Mouse (Mus musculus) regulatory T cell (primary cell): ENCODE measurements around the gene Tnrc6b.
"Not testable (repeated sequence)": the region's sequence is repeated elsewhere in the genome, so short reads cannot be mapped to it uniquely, and the experiment has no call there.

Experiments used
- in situ Hi-C: fragments of 300-600 bp; cut with MboI, MseI; formaldehyde crosslinking; loops from one replicate; pipeline ENCODE4 v1.15.1; 2025; ENCODE audit warnings: high pct_unique_total_duplicates

Tnrc6b gene

DNA sequence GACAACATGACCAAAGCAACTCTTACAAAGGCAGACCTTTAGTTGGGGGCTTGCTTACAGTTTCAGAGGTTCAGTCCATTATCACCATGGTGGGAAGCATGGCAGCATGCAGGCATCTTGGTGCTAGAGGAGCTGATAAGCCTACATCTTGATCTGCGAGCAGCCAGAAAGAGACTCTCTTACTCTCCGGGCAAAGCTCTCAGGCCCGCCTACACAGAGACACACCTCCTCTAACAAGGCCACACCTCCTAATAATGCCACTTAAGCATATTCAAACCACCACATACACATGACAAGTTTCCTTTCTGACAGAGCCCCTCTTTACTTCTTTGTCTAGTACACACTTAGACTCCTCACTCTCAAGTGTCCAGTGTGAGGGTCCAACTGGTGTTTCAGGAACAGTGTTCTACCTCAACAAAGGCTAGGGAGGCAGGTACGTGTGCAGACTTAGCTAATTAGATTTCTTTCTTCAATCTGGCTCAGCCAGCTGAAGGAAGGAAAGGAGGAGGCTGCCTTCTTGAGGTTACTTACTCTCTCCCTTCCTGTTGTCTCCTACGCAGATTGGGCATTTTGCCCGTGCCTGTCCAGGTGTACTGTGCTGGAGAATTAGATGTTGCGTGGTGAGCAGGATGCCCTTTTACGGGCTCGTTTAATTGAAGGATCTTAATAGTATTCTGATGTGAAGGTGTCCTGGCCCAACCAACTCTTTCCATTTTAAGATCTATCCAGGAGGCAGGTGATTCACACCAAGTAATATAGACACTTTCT lies 128.7 kb downstream of the Tnrc6b start:
- in situ Hi-C loops = no loop called here

DNA sequence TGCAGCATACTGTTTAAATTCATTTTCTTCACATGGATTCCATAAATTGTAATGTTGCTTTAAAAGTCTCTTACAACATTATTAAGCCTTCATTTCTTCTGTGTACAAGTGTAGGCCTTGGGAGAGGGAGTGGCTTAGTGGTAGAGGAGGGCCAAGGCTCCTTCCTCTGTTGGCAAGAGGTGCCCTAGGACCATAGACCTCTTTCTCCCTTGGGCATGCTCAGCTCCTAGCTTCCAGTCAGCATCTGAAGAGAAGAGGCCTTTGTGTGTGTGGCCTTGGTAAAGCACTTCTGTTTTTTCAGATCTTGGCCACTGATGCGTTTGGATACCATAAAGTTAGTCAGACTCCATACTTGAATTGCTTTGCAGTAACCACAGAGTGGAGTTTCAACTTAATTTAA lies 133.1 kb downstream of the Tnrc6b start:
- in situ Hi-C loops = no loop called here

DNA sequence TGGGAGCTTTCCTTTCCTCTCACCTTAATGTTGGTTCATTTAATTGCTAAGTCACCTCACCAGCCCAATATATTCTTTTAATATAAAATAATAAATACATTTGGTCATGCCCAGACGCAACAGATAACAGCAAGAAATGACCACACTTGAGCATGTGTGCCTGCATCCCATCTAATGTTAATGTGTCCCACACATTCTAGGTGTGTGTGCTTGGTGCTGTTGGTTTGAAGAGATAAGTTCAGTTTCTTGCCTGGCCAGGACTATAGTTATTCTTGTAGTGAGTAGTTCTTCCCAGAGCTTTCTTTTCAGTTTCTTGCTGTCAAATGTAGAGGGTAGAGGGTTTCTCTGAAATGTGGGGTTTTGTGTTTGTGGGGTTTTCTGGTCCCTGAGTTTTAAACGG lies 133.8 kb downstream of the Tnrc6b start:
- in situ Hi-C loops = no loop called here

DNA sequence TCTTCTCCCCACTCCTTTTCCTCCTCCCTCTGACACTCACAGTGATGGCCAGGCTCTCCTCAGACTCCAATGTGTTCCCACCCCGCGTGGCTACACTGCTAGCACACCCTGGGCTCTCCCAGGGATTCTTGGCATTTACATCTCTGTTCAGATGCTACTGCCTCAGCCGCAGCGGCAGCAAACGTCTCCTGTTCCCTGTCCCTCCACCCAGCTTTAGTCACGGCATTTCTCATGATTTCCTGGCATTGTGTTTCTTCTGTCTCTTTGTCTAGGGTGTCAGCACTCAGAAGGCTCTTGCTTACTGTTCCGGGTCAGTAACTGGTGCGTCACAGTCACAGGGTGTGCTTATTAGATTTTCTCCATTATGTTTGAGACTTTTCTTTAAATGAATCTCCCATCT lies 138.9 kb downstream of the Tnrc6b start:
- in situ Hi-C loops = loop anchor here (5.0 kb wide), 1 partner anchor 92 kb away; no protein-coding TSS in a partner anchor

DNA sequence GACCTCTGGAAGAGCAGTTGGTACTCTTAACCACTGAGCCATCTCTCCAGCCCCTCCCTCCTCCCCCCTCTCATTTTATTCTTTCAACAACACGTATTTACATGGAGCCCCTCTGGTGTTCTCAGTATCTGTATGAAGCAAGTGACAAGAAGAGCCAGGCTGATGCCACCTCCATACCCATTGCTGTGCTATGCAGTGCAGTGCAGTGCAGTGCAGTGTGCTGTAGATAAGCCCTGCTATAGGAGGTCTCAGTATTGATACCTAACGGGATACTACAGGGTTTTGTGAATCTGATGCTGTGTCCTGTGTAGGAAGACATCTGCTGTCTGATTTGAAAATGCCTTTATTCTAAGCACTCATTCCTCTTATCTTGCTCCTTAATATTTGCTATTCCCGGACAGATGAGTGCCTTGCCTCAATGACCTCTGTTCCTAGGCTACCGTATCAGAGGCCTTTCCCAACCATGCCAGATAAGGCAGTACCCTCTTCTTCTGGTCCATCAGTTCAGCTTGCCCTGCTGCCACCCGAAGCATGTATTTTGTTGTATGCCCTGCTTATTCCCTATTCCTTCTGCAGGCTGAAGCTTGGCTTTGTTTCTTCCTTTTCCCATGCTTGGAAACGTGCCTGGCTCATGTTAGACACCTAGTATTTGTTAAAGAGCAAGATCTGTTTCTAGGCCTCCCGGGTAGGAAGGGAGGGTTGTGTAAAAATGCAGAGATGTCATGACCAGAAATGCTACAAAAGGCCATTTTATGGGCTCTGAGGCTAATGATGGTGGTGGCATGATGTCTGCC lies 139.8 kb downstream of the Tnrc6b start:
- in situ Hi-C loops = loop anchor here (5.0 kb wide), 1 partner anchor 91 kb away; no protein-coding TSS in a partner anchor

DNA sequence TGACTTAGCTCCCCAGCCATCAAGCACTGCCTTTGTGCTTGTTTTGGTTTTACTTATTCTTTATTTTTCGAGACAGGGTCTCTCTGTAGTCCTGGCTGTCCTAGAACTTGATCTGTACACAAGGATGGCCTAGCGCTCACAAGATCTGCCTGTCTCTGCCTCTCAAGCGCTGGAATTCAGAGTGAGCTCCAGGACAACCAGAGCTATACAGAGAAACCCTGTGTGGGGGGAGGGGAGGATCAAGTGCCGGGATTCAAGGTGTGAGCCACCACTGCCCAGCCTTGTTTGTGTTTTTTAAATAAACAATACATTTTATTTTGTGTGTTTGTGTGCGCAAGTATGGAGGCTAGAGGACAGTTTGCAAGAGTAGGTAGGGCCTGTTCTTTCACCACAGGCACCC lies 141.0 kb downstream of the Tnrc6b start:
- in situ Hi-C loops = loop anchor here (5.0 kb wide), 1 partner anchor 90 kb away; no protein-coding TSS in a partner anchor

DNA sequence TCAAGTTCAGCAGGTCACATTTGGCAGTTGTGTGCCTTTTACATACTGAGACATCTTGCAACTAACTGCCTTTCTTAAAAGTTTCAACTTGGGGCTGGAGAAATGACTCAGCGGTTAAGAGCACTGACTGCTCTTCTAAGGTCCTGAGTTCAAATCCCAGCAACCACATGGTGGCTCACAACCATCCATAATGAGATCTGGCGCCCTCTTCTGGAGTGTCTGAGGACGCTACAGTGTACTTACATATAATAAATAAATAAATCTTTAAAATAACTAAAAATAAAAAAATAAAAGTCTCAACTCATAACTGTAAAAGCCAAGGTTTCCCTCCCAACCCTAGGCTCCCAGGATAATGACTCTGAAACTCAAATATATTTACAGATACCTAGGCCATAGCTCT lies 141.4 kb downstream of the Tnrc6b start:
- in situ Hi-C loops = loop anchor here (5.0 kb wide), 1 partner anchor 90 kb away; no protein-coding TSS in a partner anchor

DNA sequence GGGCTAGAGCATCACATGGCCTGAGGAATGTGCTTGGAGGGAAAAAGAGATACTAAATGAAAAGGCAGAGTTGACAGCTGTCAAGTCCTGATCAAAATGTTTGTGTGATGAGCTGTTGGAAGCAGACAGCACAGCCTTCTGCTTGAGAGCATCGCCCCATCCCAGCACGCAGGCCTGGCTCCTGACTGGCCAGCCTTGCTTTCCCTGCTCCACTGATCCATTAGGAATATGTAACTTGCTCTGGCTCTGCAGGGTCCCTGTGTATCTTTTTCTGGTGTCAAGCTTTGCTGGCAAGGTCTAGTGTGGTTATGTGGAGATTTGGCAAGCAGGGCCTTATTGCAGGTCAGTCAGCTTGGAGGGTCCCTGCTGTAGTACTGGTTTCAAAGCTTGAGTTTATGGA lies 148.3 kb downstream of the Tnrc6b start:
- in situ Hi-C loops = loop anchor here (5.0 kb wide), 1 partner anchor 107 kb away; no protein-coding TSS in a partner anchor

DNA sequence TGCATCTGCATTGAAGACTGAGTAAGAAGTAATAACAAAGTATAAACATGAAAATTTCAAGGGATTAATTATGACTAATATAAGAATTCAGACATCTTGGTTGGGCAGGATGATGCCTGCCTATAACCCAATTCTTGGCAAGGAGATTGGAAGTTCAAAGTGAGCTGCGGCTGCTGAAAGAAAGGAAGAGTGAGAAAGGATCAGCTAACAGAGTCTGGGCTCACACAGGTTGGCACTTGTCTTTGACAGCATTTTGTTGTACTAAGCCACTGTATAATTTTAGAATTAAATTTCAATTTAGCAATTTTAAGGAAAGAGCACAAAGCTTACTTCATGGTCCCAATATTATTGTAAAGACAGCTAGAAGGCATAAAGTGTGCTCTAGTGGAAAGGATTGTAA lies 150.2 kb downstream of the Tnrc6b start:
- in situ Hi-C loops = no loop called here

DNA sequence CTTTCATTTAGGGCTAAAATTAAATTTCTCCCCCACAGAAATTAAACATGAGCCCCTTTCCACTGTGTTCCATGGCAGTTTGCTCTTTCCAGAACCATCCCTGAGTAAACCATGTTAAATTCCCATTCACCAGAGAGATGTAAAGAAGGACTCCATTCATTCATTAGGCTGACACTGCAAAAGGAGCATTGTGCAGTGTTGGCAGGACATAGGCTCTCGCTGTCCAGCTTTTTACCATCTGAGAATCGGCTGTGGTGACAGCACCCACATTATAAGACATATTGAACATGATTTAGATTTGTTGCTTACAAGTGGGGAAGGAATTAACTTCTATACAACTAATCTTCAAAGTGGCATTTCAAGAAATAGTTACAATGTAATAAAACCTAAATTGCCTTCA lies 150.9 kb downstream of the Tnrc6b start:
- in situ Hi-C loops = no loop called here

DNA sequence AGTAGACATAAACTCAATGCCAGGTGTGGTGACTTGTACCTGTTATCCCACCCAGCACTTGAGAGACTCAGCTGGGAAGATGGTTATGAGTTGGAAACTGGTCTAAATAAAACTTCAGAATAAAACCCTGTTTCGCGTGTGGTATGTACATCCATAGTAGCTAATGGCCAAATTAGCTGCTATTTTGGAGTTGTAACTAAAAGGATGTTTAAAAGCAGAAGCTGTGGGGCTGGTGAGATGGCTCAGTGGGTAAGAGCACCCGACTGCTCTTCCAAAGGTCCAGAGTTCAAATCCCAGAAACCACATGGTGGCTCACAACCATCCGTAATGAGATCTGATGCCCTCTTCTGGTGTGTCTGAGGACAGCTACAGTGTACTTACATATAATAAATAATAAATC lies 157.5 kb downstream of the Tnrc6b start:
- in situ Hi-C loops = not testable (repeated sequence)

DNA sequence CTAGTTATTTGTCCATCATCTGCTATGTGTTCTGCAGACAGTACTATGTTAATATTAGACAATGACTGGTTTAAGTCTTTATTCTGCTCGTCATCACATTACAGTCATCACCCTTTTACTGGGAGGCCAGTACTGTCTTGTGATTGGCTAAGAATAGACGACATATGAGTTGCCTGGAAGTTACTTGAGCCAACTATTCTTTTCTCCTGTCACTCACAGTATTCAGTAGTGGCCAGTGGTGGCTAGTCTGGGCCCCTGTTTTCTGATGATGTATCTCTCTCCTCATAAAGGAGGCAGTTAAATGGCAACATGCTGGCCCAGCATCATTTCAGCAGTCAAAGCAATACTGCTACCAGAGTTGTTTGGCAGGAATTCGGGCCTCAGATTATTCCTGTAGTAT lies 163.6 kb downstream of the Tnrc6b start:
- in situ Hi-C loops = no loop called here

DNA sequence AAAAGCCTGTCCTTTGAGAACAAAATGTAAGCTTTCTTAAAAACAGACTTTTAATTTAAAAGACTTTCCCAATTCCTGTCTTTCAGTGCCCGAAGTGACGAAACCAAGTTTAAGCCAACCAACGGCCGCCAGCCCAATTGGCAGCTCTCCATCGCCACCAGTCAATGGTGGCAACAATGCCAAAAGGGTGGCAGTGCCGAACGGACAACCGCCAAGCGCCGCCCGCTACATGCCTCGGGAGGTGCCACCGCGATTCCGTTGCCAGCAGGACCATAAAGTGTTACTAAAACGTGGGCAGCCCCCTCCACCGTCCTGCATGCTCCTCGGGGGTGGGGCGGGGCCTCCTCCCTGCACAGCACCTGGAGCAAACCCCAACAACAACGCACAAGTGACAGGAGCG lies 165.1 kb downstream of the Tnrc6b start:
- in situ Hi-C loops = no loop called here

DNA sequence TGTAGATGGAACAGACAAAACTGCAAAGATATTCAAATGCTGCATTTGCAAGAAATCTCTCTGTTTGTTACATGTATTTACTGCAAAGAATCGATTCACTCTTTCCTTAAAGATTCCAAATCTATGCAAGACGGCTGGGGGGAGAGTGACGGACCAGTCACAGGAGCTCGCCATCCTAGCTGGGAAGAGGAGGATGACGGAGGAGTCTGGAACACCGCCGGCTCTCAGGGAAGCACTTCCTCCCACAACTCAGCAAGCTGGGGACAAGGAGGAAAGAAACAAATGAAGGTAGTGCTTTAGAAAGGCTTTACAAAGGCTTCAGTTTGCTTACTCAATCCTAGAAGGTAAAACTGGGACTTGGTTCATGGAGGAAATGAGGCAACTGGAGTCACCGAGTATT lies 173.0 kb downstream of the Tnrc6b start:
- in situ Hi-C loops = no loop called here

DNA sequence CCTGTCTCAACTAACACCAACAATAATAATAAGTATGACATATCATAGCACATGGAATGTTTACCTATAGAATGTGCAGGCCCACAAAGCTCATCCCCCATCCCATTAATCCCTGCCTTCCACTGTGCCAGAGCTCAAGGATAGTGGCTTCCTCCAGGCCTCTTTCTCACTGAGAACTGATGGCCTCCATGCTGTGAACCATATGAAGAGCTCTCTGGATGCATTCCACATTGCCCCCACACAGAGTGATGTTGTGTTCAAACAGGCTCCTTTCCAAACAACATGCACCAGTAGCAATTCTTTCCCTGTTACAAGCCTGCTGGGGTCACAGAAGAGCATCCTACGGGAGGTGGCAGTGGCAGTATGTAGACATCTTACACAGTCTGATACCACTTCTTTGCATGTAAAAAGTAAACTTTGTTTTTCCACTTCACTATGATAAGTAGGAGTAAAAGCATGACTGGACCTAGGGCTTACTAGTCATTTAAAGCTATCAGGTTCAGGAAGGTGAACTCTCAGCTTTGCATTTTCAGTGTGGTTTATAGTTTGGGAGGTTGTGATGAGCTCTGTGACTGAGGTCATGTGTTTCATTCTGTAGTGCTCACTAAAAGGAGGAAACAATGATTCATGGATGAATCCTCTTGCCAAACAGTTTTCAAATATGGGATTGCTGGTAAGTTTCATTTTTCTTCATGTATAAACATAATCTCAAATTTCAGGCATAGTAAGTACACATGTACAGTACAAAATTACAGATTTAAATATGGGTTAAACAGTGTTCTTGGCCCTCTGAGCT lies 175.4 kb downstream of the Tnrc6b start:
- in situ Hi-C loops = no loop called here

DNA sequence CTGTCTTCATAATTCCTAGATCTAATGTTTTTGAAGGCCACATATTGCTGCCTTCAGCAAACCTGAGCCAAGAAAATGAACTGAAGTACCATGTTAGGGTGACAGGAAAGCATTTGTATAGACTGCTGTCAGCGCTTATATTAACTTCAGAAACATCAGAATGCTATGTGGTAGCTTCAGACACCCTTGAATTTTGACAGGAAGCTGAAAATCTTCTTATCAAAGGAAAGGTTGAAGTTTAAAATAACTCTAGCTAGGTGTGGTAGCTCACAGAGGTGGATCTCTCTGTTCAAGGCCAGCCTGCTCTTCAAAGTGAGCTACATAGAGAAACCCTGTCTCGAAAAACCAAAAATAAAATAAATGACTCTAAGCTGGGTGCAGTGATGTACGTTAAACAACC lies 181.2 kb downstream of the Tnrc6b start:
- in situ Hi-C loops = no loop called here

DNA sequence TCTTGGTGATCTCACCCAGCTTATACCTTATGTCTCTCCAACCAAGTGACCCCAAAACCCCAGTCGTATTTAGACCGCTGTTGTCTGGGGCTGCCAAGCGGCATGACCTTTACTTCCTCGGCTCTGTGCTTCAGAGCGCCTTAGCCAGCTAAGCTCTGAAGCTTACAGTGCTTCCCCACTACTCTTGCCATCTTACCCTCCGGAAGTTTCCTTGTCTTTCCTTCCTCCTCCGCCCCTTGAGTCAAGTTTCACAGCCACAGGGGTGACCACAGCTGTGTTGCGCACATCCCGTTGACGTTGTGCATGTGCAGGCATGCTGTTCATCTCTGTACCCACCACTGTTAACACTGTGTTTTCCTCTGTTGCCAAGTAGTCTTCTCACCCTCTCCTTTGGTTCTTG lies 185.6 kb downstream of the Tnrc6b start:
- in situ Hi-C loops = no loop called here

DNA sequence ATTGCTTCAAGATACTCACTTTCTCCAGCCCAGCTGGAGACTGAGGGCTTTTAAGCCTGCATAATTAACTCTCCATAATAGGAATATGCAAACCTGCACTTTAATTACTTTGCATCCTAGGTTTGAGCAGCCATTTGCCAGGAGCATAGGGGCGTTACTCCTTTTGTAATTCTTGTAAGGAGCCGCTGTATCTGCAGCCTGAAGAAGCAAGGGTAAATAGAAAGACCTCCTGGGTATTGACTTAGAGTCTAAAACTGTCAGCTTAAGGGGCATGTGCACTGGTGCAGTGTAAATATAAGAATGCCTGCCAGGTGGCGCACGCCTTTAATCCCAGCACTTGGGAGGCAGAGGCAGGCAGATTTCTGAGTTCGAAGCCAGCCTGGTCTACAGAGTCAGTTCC lies 186.8 kb downstream of the Tnrc6b start:
- in situ Hi-C loops = no loop called here

DNA sequence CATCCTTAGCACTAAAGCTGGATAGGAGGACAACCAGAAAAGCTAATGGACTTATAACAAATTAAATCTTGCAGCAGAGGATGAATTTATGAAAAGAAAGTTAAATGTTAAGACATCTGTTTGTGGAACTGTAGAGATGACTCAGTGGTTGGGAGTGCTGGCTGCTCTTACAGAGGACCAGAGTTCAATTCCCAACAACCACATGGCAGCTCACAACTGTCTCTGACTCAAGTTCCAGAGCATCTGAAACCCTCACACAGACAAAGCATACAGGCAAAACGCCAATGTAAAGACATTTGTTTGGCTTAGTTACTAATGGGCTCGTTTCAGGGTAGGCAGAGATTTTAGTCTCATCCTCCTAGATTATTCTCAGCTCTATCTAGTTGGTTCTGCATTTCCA lies 188.7 kb downstream of the Tnrc6b start:
- in situ Hi-C loops = no loop called here

DNA sequence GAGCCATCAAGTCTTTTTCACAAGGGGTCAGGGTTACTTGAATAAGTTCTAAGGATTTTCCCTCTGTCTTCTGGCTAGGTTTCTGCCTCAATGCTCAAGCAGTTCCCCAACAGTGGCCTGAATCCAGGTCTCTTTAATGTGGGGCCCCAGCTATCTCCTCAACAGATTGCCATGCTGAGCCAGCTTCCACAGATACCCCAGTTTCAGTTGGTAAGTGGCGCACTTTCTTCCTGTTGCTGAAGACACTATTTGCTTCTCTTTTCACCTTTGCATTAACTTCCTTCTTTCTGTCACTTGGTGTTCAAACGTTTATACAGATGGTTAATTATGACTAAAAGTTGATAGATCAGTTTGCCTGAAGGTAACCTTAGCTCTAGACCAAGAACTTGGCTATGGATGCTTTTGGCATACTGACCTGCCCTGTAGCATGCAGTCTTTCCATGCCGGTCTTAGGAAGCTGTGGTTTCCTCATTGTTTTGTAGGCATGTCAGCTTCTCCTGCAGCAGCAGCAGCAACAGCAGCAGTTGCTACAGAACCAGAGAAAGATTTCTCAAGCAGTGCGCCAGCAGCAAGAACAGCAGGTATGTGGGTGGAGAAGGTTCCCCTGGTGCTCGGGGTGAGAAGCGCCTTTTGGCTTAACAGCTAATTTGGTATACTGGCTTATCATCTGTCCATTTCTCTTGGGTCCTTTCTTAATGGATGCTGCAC lies 190.8 kb downstream of the Tnrc6b start:
- in situ Hi-C loops = no loop called here

DNA sequence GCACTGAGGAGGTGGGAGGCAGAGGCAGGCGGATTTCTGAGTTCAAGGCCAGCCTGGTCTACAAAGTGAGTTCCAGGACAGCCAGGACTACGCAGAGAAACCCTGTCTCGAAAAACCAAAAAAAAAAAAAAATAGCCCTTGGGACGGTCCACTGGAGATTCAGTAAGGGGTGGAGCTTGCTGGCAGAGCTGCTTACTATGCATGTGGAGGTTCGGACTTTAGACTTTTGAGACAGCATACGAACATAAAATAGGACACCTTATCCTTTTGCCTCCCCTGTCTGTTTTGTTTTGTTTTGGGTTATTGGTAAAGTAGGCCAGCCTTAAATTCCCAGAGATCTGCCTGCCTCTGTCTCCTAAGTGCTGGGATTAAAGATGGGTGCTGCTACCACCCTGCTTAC lies 193.7 kb downstream of the Tnrc6b start:
- in situ Hi-C loops = not testable (repeated sequence)
